Mouse (Mus musculus) heart, postnatal 0 days (tissue): Measurements from ENCODE around the gene Hnrnpc.

Experiments
- CTCF ChIP-seq: IDR thresholded peaks from 2 replicates; pipeline ENCODE4 v1.5.1; 2016; ENCODE audit warnings: antibody characterized with exemption, control low read depth, low read depth
- EP300 ChIP-seq: IDR thresholded peaks from 2 replicates; pipeline ENCODE4 v1.6.1; 2016; ENCODE audit warnings: antibody characterized with exemption, low read depth

GRCm38 (mm10) chr14:52108025-52108424 lies 4.2 kb upstream of the Hnrnpc start:
- TF ChIP-seq CTCF (no peak), EP300 (no peak)
